Mouse (Mus musculus): ENCODE data around the gene Nup98.

- TF ChIP-seq POLR2A (IDR thresholded peaks at IDR 0.05; ENCODE audit: insufficient read depth, low read depth, low read length): no peak
- no peak for TF ChIP-seq CTCF (IDR thresholded peaks at IDR 0.05; ENCODE audit: insufficient read depth, low read depth, low read length)
Measured at GRCm38 (mm10) chr7:102101487-102101886, 108.5 kb downstream of the Nup98 start, which contains the start of gene Art1.
